Mouse (Mus musculus) lung, embryonic 14.5 days (tissue): ENCODE data around the gene Isg20l2. TPM values are rescaled to one million over a fixed set of nuclear protein-coding genes. Genes with fewer than 3 reads are reported as not detected.

ENCODE experiments used
- ATAC-seq: fragments of 200-750 bp; cut with Nextera tagmentation; 2 replicates; pipeline ENCODE4 v1.8.0; 2017; ENCODE audit warnings: mild to moderate bottlenecking, moderate TSS enrichment, moderate library complexity; ENCODE audit not compliant: insufficient read depth
- DNase-seq: peaks from one replicate; pipeline ENCODE4 v3.0.0-alpha.2; 2015
- H3K27ac ChIP-seq: fragments of 300-500 bp; sonication (generic); 2 replicates; pipeline ENCODE4 v1.5.1; 2014; ENCODE audit warnings: low read depth, mild to moderate bottlenecking, moderate library complexity
- H3K27me3 ChIP-seq: fragments of 300-500 bp; sonication (generic); 2 replicates; pipeline ENCODE4 v1.6.1; 2014; ENCODE audit warnings: low read length, control low read depth; ENCODE audit not compliant: insufficient read depth
- H3K36me3 ChIP-seq: fragments of 300-500 bp; sonication (generic); 2 replicates; pipeline ENCODE4 v1.6.1; 2014; ENCODE audit warnings: control low read depth; ENCODE audit not compliant: insufficient read depth
- H3K4me1 ChIP-seq: fragments of 300-500 bp; sonication (generic); 2 replicates; pipeline ENCODE4 v1.6.1; 2014; ENCODE audit warnings: antibody characterized with exemption, control low read depth; ENCODE audit not compliant: insufficient read depth
- H3K4me2 ChIP-seq: fragments of 300-500 bp; sonication (generic); 2 replicates; pipeline ENCODE4 v1.6.1; 2014; ENCODE audit warnings: mild to moderate bottlenecking
- H3K4me3 ChIP-seq: fragments of 300-500 bp; sonication (generic); 2 replicates; pipeline ENCODE4 v1.5.1; 2014; ENCODE audit warnings: low read depth, low read length
- H3K9ac ChIP-seq: fragments of 300-500 bp; sonication (generic); 2 replicates; pipeline ENCODE4 v1.6.1; 2014
- H3K9me3 ChIP-seq: fragments of 300-500 bp; sonication (generic); 2 replicates; pipeline ENCODE4 v1.6.1; 2016; ENCODE audit warnings: low read depth, low read length, control low read depth
- CTCF ChIP-seq: IDR thresholded peaks from 2 replicates; pipeline ENCODE4 v1.5.1; 2016; ENCODE audit warnings: antibody characterized with exemption, low read depth
- WGBS: fragments of 180-500 bp; shearing (Covaris S2); extraction: QIAGEN DNeasy Blood & Tissue Kit; methylation state at CpG from one replicate; pipeline ENCODE4 v1.1.7; 2014; 5-methylcytosine and 5-hydroxymethylcytosine counted together
- polyA plus RNA-seq: library from polyadenylated mRNA; unstranded; fragments of >200 nt; fragmentation: Nextera tagmentation; extraction: Ambion mirVana; gene quantifications from 2 replicates; pipeline ENCODE4 v1.2.1, GENCODE M21; 2014

Gene Isg20l2
- polyA plus RNA-seq, 1 experiment from 2014 or later = 50.5 TPM

GRCm38 (mm10) chr3:87958476-87958875 lies 28.4 kb downstream of the Isg20l2 start:
- H3K36me3 ChIP-seq = no peaks in the 10 kb centered on the region
- no peaks in the 10 kb centered on the region for H3K9me3 ChIP-seq
- H3K4me2 ChIP-seq = no peak overlapping the region
- H3K4me1 ChIP-seq = peaks cover 7% of the 10 kb centered on the region
- no peak overlapping the region for H3K4me3 ChIP-seq
- no peak for DNase-seq
- 20% methylated on average over 4 of the region's 4 CpGs for WGBS
- no peak for ATAC-seq
- no peak for TF ChIP-seq CTCF
- no peak overlapping the region for H3K9ac ChIP-seq
- H3K27ac ChIP-seq = no peak overlapping the region
- H3K27me3 ChIP-seq = no peaks in the 10 kb centered on the region

- no peak overlapping the region for H3K27ac ChIP-seq
These were observed 28.9 kb downstream of the Isg20l2 start for GRCm38 (mm10) chr3:87958967-87959366.

GRCm38 (mm10) chr3:87959371-87959770 lies 29.3 kb downstream of the Isg20l2 start:
- no peak for ATAC-seq
- Histone ChIP-seq H3K4me3 (no peak overlapping the region), H3K9me3 (no peaks in the 10 kb centered on the region), H3K9ac (no peak overlapping the region), H3K27me3 (no peaks in the 10 kb centered on the region), H3K36me3 (no peaks in the 10 kb centered on the region), H3K4me2 (no peak overlapping the region), H3K4me1 (peaks cover 7% of the 10 kb centered on the region), H3K27ac (peak overlapping the region; percentile 92; the same call in 1 of the 2 replicates)
- WGBS = 65% methylated on average over 7 of the region's 7 CpGs
- TF ChIP-seq CTCF = no peak
- no peak for DNase-seq

More at GRCm38 (mm10) chr3:87958967-87959366, 28.9 kb downstream of the Isg20l2 start:
- Histone ChIP-seq H3K27me3 (no peaks in the 10 kb centered on the region), H3K9me3 (no peaks in the 10 kb centered on the region), H3K4me3 (no peak overlapping the region), H3K4me1 (peaks cover 7% of the 10 kb centered on the region), H3K36me3 (no peaks in the 10 kb centered on the region), H3K4me2 (no peak overlapping the region), H3K9ac (no peak overlapping the region)
- ATAC-seq = no peak
- DNase-seq = no peak
- no peak for TF ChIP-seq CTCF
- WGBS = 28% methylated on average over 1 of the region's 1 CpGs

DNA sequence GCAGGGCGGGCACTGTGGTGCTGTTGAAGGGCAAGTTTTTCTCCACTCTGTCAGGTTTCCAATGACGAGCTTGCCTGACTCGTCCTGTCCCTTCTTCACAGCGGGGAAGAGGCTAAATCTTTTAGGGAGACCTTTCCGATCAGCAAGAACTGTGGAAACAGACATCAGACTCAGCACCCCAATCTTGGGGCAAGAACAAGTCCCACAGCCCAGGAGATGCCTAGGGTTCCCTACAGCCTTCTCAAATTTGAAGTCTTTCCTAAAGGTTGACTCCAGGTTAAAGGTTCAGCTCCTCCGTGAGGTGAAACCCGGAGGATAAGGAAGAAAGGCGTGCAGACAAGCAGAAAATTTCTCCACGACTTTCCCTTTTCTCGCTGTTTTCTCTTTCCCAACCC lies 30.1 kb downstream of the Isg20l2 start:
- H3K27ac ChIP-seq = peak overlapping the region; percentile 92
- DNase-seq (no peak), ATAC-seq (no peak)
- no peaks in the 10 kb centered on the region for H3K36me3 ChIP-seq
- H3K4me3 ChIP-seq = peak overlapping the region; percentile 41
- no peak for TF ChIP-seq CTCF
- H3K4me2 ChIP-seq = peak overlapping the region; percentile 68
- WGBS = 5% methylated on average over 10 of the region's 10 CpGs
- H3K9ac ChIP-seq = peak overlapping the region; percentile 62
- no peaks in the 10 kb centered on the region for H3K27me3 ChIP-seq
- peaks cover 7% of the 10 kb centered on the region for H3K4me1 ChIP-seq
- H3K9me3 ChIP-seq = no peaks in the 10 kb centered on the region

GRCm38 (mm10) chr3:87960586-87961191 lies 30.6 kb downstream of the Isg20l2 start:
- Histone ChIP-seq H3K9ac (peak overlapping the region; percentile 62), H3K27ac (peak overlapping the region; percentile 92), H3K27me3 (no peaks in the 10 kb centered on the region), H3K4me2 (peak overlapping the region; percentile 68), H3K9me3 (no peaks in the 10 kb centered on the region), H3K4me1 (peaks cover 7% of the 10 kb centered on the region), H3K36me3 (no peaks in the 10 kb centered on the region), H3K4me3 (peak overlapping the region; percentile 41)
- peak; percentile 99 for DNase-seq
- TF ChIP-seq CTCF = peak; percentile 97
- ATAC-seq = peak; percentile 99
- under 1% methylated on average over 27 of the region's 27 CpGs for WGBS

DNA sequence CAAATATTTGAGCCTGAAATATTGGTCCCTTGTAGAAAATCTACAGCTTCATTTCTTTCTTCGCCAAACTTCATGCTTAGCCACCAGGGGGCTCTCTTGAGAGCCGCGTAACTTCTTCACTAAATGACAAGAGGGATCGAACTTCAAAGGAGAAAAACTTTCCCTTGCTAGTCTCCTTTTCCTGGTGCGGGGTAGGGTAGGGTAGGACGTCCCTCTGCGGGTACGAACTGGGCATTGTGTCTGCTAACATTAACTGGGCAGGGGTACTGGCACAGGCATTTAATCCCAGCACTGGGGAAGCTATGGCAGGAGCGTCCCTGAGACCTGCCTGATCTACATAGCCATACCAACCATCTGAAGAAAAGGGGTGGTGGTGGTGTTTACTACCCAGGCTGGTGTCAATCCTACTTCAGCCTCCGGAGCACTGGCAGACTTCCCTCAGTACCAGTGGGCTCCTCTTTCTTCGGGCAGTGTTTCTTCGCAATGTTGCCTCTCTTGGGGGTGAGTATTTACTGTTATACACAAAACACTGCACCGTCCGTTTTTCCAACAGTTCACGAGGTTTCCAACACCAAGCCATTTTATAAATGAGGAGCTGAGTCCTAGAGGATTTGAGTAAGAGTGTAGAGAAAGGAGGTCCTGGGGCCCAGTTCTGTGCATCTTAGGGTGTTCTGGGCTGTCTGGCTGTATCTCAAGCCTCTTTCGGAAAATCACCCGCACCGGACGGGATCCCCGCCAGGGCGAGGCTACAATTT lies 40.2 kb downstream of the Isg20l2 start:
- peak; percentile 77 for TF ChIP-seq CTCF
- H3K27ac ChIP-seq = peak overlapping the region; percentile 84
- no peaks in the 10 kb centered on the region for H3K9me3 ChIP-seq
- H3K27me3 ChIP-seq = no peaks in the 10 kb centered on the region
- peak overlapping the region; percentile 96 for H3K4me2 ChIP-seq
- ATAC-seq = peak; percentile 15
- peak; percentile 93 for DNase-seq
- H3K9ac ChIP-seq = peak overlapping the region; percentile 73
- peak overlapping the region; percentile 66 for H3K4me3 ChIP-seq
- peaks cover 7% of the 10 kb centered on the region; the same call in 1 of the 2 replicates for H3K36me3 ChIP-seq
- H3K4me1 ChIP-seq = peaks cover 34% of the 10 kb centered on the region
- under 1% methylated on average over 21 of the region's 21 CpGs for WGBS

DNA sequence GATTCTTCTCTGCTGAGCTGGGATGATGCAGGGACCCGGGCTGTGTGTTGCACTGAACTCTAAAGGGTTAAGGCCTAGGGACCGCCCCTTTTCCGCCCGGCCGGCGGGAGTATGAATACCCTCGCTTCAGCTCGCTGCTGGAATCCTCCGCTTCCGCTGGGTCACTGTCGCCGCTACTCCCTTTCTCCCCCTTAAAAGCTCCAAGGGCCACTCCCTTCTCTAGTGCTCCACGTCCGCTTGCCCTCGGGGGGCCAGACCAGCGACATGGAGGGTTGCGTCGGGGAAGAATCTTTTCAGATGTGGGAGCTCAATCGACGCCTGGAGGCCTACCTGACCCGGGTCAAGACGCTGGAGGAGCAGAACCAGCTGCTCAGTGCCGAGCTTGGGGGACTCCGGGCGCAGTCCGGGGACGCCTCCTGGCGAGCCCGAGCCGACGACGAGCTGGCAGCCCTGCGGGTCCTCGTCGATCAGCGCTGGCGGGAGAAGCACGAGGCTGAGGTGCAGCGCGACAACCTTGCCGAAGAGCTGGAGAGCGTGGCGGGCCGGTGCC lies 40.9 kb downstream of the Isg20l2 start, which contains the start of gene Nes:
Gene Nes, plus strand, starts transcription at position 140 of the 550 bp plus-strand sequence.
- WGBS = under 1% methylated on average over 44 of the region's 44 CpGs

More for the DNA sequence above, 40.9 kb downstream of the Isg20l2 start, which contains the start of gene Nes:
- Histone ChIP-seq H3K4me1 (peaks cover 34% of the 10 kb centered on the region), H3K9ac (peak within 1 kb of the TSS; percentile 73), H3K36me3 (peaks cover 13% of the 10 kb centered on the region; the same call in 1 of the 2 replicates), H3K9me3 (no peaks in the 10 kb centered on the region), H3K27me3 (no peaks in the 10 kb centered on the region), H3K4me2 (peak within 1 kb of the TSS; percentile 96), H3K4me3 (peak within 1 kb of the TSS; percentile 66), H3K27ac (peak within 1 kb of the TSS; percentile 84)
- peak; percentile 80 for ATAC-seq
- peak; percentile 96 for DNase-seq
- TF ChIP-seq CTCF = no peak
